Mouse (Mus musculus) large intestine, adult 2 months (tissue): ENCODE results near the gene Bace1. TPM values are rescaled to one million over a fixed set of nuclear protein-coding genes. Genes with fewer than 3 reads are reported as not detected.

Source experiments
- DNase-seq: peaks from one replicate; pipeline ENCODE4 v3.0.0-alpha.2; 2012; ENCODE audit warnings: low read depth, low spot score
- WGBS: fragments of 180-500 bp; shearing (Covaris S2); methylation state at CpG from one replicate; pipeline ENCODE4 v1.1.7; 2018; 5-methylcytosine and 5-hydroxymethylcytosine counted together
- polyA plus RNA-seq: library from polyadenylated mRNA; depleted of rRNA; stranded (reverse); fragments of >200 nt; gene quantifications from 2 replicates; pipeline ENCODE4 v1.2.3, GENCODE M21; 2012; rRNA removed

Bace1 gene
- polyA plus RNA-seq, 1 experiment = 4.4 TPM

GRCm38 (mm10) chr9:45861813-45862212 lies 23.4 kb downstream of the Bace1 start:
- DNase-seq = peak; percentile 52
- WGBS = 29% methylated on average over 7 of the region's 7 CpGs

GRCm38 (mm10) chr9:45869181-45869580 lies 30.8 kb downstream of the Bace1 start:
- no peak for DNase-seq
- WGBS = 93% methylated on average over 3 of the region's 3 CpGs

GRCm38 (mm10) chr9:45870265-45870664 lies 31.9 kb downstream of the Bace1 start:
- DNase-seq = no peak
- 35% methylated on average over 3 of the region's 3 CpGs for WGBS

GRCm38 (mm10) chr9:45877928-45878327 lies 39.5 kb downstream of the Bace1 start:
- 41% methylated on average over 2 of the region's 2 CpGs for WGBS
- peak; percentile 21 for DNase-seq

GRCm38 (mm10) chr9:45893681-45894080 lies 55.3 kb downstream of the Bace1 start:
- DNase-seq = no peak

- DNase-seq = no peak
- WGBS = 30% methylated on average over 4 of the region's 4 CpGs
Measured at GRCm38 (mm10) chr9:45905196-45905595, 66.8 kb downstream of the Bace1 start.

- WGBS = 0% methylated on average over 20 of the region's 27 CpGs
- no peak for DNase-seq
Measured at GRCm38 (mm10) chr9:45905811-45906237, 67.4 kb downstream of the Bace1 start.

- peak; percentile 69 for DNase-seq
Measured at GRCm38 (mm10) chr9:45906355-45907077, 68.1 kb downstream of the Bace1 start, which contains the start of the genes Pcsk7 and Rnf214. TSS of gene Pcsk7 (plus strand) at chr9:45906497. TSS of gene Rnf214 (minus strand) at chr9:45906911.

GRCm38 (mm10) chr9:45907078-45907428 lies 68.7 kb downstream of the Bace1 start:
- WGBS = under 1% methylated on average over 19 of the region's 19 CpGs

More at GRCm38 (mm10) chr9:45906355-45907077, 68.1 kb downstream of the Bace1 start, which contains the start of the genes Pcsk7 and Rnf214:
- WGBS = 1% methylated on average over 80 of the region's 80 CpGs

GRCm38 (mm10) chr9:45910995-45911394 lies 72.6 kb downstream of the Bace1 start:
- WGBS = 58% methylated on average over 3 of the region's 3 CpGs
- DNase-seq = no peak

More at GRCm38 (mm10) chr9:45907078-45907428, 68.7 kb downstream of the Bace1 start:
- no peak for DNase-seq

- DNase-seq = no peak
- 64% methylated on average over 1 of the region's 1 CpGs for WGBS
Measured at GRCm38 (mm10) chr9:45911673-45912072, 73.3 kb downstream of the Bace1 start.

Other genes starting within 250 kb of the Bace1 start
- 9.2 and 13.1 TPM in 2 replicates for gene Cep164, start 9.9 kb upstream of the Bace1 start, polyA plus RNA-seq
- gene Pcsk7, start 67.9 kb downstream of the Bace1 start, polyA plus RNA-seq = 30.9 and 55.9 TPM in 2 replicates
- 8.0 and 14.1 TPM in 2 replicates for gene Rnf214, start 68.3 kb downstream of the Bace1 start, polyA plus RNA-seq
- 615 and 775 TPM in 2 replicates for gene Tagln, start 97.5 kb downstream of the Bace1 start, polyA plus RNA-seq
- 332 and 378 TPM in 2 replicates for gene Sidt2, start 116.7 kb downstream of the Bace1 start, polyA plus RNA-seq
- gene Pafah1b2, start 174.1 kb downstream of the Bace1 start, polyA plus RNA-seq = 9.9 and 11.8 TPM in 2 replicates
- 10.9 and 15.1 TPM in 2 replicates for gene Sik3, start 174.2 kb downstream of the Bace1 start, polyA plus RNA-seq